Mouse (Mus musculus): ENCODE data around the gene Lrrc28. TPM values are rescaled to one million over a fixed set of nuclear protein-coding genes. Genes with fewer than 3 reads are reported as not detected.

The Lrrc28 gene
- total and polyA plus RNA-seq, 2 experiments from 2014 or later: 22.6 to 48.5 TPM

- DNase-seq (ENCODE audit: low spot score): no peak
- 81% methylated on average over 14 of the region's 14 CpGs for WGBS
- H3K27me3 ChIP-seq (ENCODE audit: insufficient read depth, low read length): no peaks in the 10 kb centered on the region
These were observed 19.1 kb upstream of the Lrrc28 start for GRCm38 (mm10) chr7:67663981-67664694.

GRCm38 (mm10) chr7:67662424-67662823, 17.4 kb upstream of the Lrrc28 start:
- TF ChIP-seq CTCF (IDR thresholded peaks at IDR 0.05; ENCODE audit: low read depth): no peak
- WGBS: 90% methylated on average over 5 of the region's 5 CpGs
- ATAC-seq: no peak

More at GRCm38 (mm10) chr7:67663981-67664694, 19.1 kb upstream of the Lrrc28 start:
- no peaks in the 10 kb centered on the region for H3K36me3 ChIP-seq (ENCODE audit: insufficient read depth, low read length)
- no peaks in the 10 kb centered on the region for H3K9me3 ChIP-seq (ENCODE audit: low read length)
- no peak overlapping the region for H3K4me3 ChIP-seq (ENCODE audit: low read length)
- no peak for TF ChIP-seq CTCF (IDR thresholded peaks at IDR 0.05; ENCODE audit: low read depth)
- H3K27ac ChIP-seq: no peak overlapping the region
- no peaks in the 10 kb centered on the region for H3K4me1 ChIP-seq (ENCODE audit: insufficient read depth, low read length)
- no peak overlapping the region for H3K9ac ChIP-seq (replicated peaks; ENCODE audit: low read length)
- 0 out of 2 replicates have a peak, but pooled peaks have one; percentile 15 for ATAC-seq
- no peak overlapping the region for H3K4me2 ChIP-seq (ENCODE audit: low read depth, low read length)

GRCm38 (mm10) chr7:67658110-67658509, 13.0 kb upstream of the Lrrc28 start:
- DNase-seq (ENCODE audit: low spot score): no peak
- ATAC-seq: no peak
- Histone ChIP-seq H3K9me3 (ENCODE audit: low read length) (no peaks in the 10 kb centered on the region), H3K36me3 (ENCODE audit: insufficient read depth, low read length) (no peaks in the 10 kb centered on the region), H3K27ac (no peak overlapping the region), H3K4me1 (ENCODE audit: insufficient read depth, low read length) (no peaks in the 10 kb centered on the region), H3K27me3 (ENCODE audit: insufficient read depth, low read length) (no peaks in the 10 kb centered on the region), H3K4me3 (ENCODE audit: low read length) (no peak overlapping the region), H3K4me2 (ENCODE audit: low read depth, low read length) (no peak overlapping the region), H3K9ac (replicated peaks; ENCODE audit: low read length) (no peak overlapping the region)
- 88% methylated on average over 4 of the region's 4 CpGs for WGBS
- TF ChIP-seq CTCF (IDR thresholded peaks at IDR 0.05; ENCODE audit: low read depth): no peak

More at GRCm38 (mm10) chr7:67662424-67662823, 17.4 kb upstream of the Lrrc28 start:
- no peak overlapping the region for H3K4me3 ChIP-seq (ENCODE audit: low read length)
- H3K9ac ChIP-seq (replicated peaks; ENCODE audit: low read length): no peak overlapping the region
- H3K27me3 ChIP-seq (ENCODE audit: insufficient read depth, low read length): no peaks in the 10 kb centered on the region
- no peak for DNase-seq (ENCODE audit: low spot score)
- H3K4me2 ChIP-seq (ENCODE audit: low read depth, low read length): no peak overlapping the region
- H3K9me3 ChIP-seq (ENCODE audit: low read length): no peaks in the 10 kb centered on the region
- H3K4me1 ChIP-seq (ENCODE audit: insufficient read depth, low read length): no peaks in the 10 kb centered on the region
- H3K27ac ChIP-seq: no peak overlapping the region
- H3K36me3 ChIP-seq (ENCODE audit: insufficient read depth, low read length): no peaks in the 10 kb centered on the region

- ATAC-seq (no peak), DNase-seq (ENCODE audit: low spot score) (no peak)
- Histone ChIP-seq H3K27me3 (ENCODE audit: insufficient read depth, low read length) (no peaks in the 10 kb centered on the region), H3K4me3 (ENCODE audit: low read length) (no peak overlapping the region), H3K4me2 (ENCODE audit: low read depth, low read length) (no peak overlapping the region), H3K9ac (replicated peaks; ENCODE audit: low read length) (no peak overlapping the region), H3K27ac (no peak overlapping the region), H3K9me3 (ENCODE audit: low read length) (no peaks in the 10 kb centered on the region), H3K36me3 (ENCODE audit: insufficient read depth, low read length) (no peaks in the 10 kb centered on the region), H3K4me1 (ENCODE audit: insufficient read depth, low read length) (no peaks in the 10 kb centered on the region)
- no peak for TF ChIP-seq CTCF (IDR thresholded peaks at IDR 0.05; ENCODE audit: low read depth)
- 22% methylated on average over 1 of the region's 1 CpGs for WGBS
These were observed 10.1 kb upstream of the Lrrc28 start for GRCm38 (mm10) chr7:67655186-67655585.

- Histone ChIP-seq H3K36me3 (ENCODE audit: insufficient read depth, low read length) (no peaks in the 10 kb centered on the region), H3K27ac (no peak overlapping the region), H3K4me2 (ENCODE audit: low read depth, low read length) (no peak overlapping the region), H3K9me3 (ENCODE audit: low read length) (no peaks in the 10 kb centered on the region), H3K9ac (replicated peaks; ENCODE audit: low read length) (no peak overlapping the region), H3K27me3 (ENCODE audit: insufficient read depth, low read length) (no peaks in the 10 kb centered on the region), H3K4me3 (ENCODE audit: low read length) (no peak overlapping the region), H3K4me1 (ENCODE audit: insufficient read depth, low read length) (no peaks in the 10 kb centered on the region)
- 85% methylated on average over 7 of the region's 7 CpGs for WGBS
- no peak for ATAC-seq
- no peak for DNase-seq (ENCODE audit: low spot score)
- TF ChIP-seq CTCF (IDR thresholded peaks at IDR 0.05; ENCODE audit: low read depth): no peak
These were observed 9.6 kb upstream of the Lrrc28 start for GRCm38 (mm10) chr7:67654668-67655067.

GRCm38 (mm10) chr7:67652211-67652610, 7.1 kb upstream of the Lrrc28 start:
- no peak for DNase-seq (ENCODE audit: low spot score)
- no peak overlapping the region for H3K9ac ChIP-seq (replicated peaks; ENCODE audit: low read length)
- no peak overlapping the region for H3K4me2 ChIP-seq (ENCODE audit: low read depth, low read length)
- no peaks in the 10 kb centered on the region for H3K36me3 ChIP-seq (ENCODE audit: insufficient read depth, low read length)
- H3K4me3 ChIP-seq (ENCODE audit: low read length): no peak overlapping the region
- no peak overlapping the region for H3K27ac ChIP-seq
- 77% methylated on average over 5 of the region's 5 CpGs for WGBS
- H3K27me3 ChIP-seq (ENCODE audit: insufficient read depth, low read length): no peaks in the 10 kb centered on the region
- no peak for TF ChIP-seq CTCF (IDR thresholded peaks at IDR 0.05; ENCODE audit: low read depth)
- H3K9me3 ChIP-seq (ENCODE audit: low read length): no peaks in the 10 kb centered on the region
- no peaks in the 10 kb centered on the region for H3K4me1 ChIP-seq (ENCODE audit: insufficient read depth, low read length)
- no peak for ATAC-seq

GRCm38 (mm10) chr7:67648376-67648775, 3.3 kb upstream of the Lrrc28 start:
- DNase-seq (ENCODE audit: low spot score): no peak
- peaks cover 6% of the 10 kb centered on the region; the same call in 1 of the 2 replicates for H3K4me1 ChIP-seq (ENCODE audit: insufficient read depth, low read length)
- TF ChIP-seq CTCF (IDR thresholded peaks at IDR 0.05; ENCODE audit: low read depth): no peak
- no peak for ATAC-seq
- H3K27me3 ChIP-seq (ENCODE audit: insufficient read depth, low read length): no peaks in the 10 kb centered on the region
- no peak overlapping the region for H3K9ac ChIP-seq (replicated peaks; ENCODE audit: low read length)
- no peak overlapping the region for H3K4me3 ChIP-seq (ENCODE audit: low read length)
- no peak overlapping the region for H3K27ac ChIP-seq
- 71% methylated on average over 4 of the region's 4 CpGs for WGBS
- no peaks in the 10 kb centered on the region for H3K9me3 ChIP-seq (ENCODE audit: low read length)
- H3K36me3 ChIP-seq (ENCODE audit: insufficient read depth, low read length): no peaks in the 10 kb centered on the region
- H3K4me2 ChIP-seq (ENCODE audit: low read depth, low read length): peak overlapping the region; percentile 52

All from hindbrain, postnatal 0 days (tissue).